Mouse (Mus musculus) lung, embryonic 14.5 days (tissue): ENCODE results near the gene Ankrd52. TPM values are rescaled to one million over a fixed set of nuclear protein-coding genes. Genes with fewer than 3 reads are reported as not detected.
A peak's percentile ranks its signal among the peaks of the same experiment; 100 is the strongest.

Experiments
- ATAC-seq: fragments of 200-750 bp; cut with Nextera tagmentation; 2 replicates; pipeline ENCODE4 v1.8.0; 2017; ENCODE audit warnings: mild to moderate bottlenecking, moderate TSS enrichment, moderate library complexity; ENCODE audit not compliant: insufficient read depth
- DNase-seq: peaks from one replicate; pipeline ENCODE4 v3.0.0-alpha.2; 2015
- H3K27ac ChIP-seq: fragments of 300-500 bp; sonication (generic); 2 replicates; pipeline ENCODE4 v1.5.1; 2014; ENCODE audit warnings: low read depth, mild to moderate bottlenecking, moderate library complexity
- H3K27me3 ChIP-seq: fragments of 300-500 bp; sonication (generic); 2 replicates; pipeline ENCODE4 v1.6.1; 2014; ENCODE audit warnings: low read length, control low read depth; ENCODE audit not compliant: insufficient read depth
- H3K36me3 ChIP-seq: fragments of 300-500 bp; sonication (generic); 2 replicates; pipeline ENCODE4 v1.6.1; 2014; ENCODE audit warnings: control low read depth; ENCODE audit not compliant: insufficient read depth
- H3K4me1 ChIP-seq: fragments of 300-500 bp; sonication (generic); 2 replicates; pipeline ENCODE4 v1.6.1; 2014; ENCODE audit warnings: antibody characterized with exemption, control low read depth; ENCODE audit not compliant: insufficient read depth
- H3K4me2 ChIP-seq: fragments of 300-500 bp; sonication (generic); 2 replicates; pipeline ENCODE4 v1.6.1; 2014; ENCODE audit warnings: mild to moderate bottlenecking
- H3K4me3 ChIP-seq: fragments of 300-500 bp; sonication (generic); 2 replicates; pipeline ENCODE4 v1.5.1; 2014; ENCODE audit warnings: low read depth, low read length
- H3K9ac ChIP-seq: fragments of 300-500 bp; sonication (generic); 2 replicates; pipeline ENCODE4 v1.6.1; 2014
- H3K9me3 ChIP-seq: fragments of 300-500 bp; sonication (generic); 2 replicates; pipeline ENCODE4 v1.6.1; 2016; ENCODE audit warnings: low read depth, low read length, control low read depth
- CTCF ChIP-seq: IDR thresholded peaks from 2 replicates; pipeline ENCODE4 v1.5.1; 2016; ENCODE audit warnings: antibody characterized with exemption, low read depth
- WGBS: fragments of 180-500 bp; shearing (Covaris S2); extraction: QIAGEN DNeasy Blood & Tissue Kit; methylation state at CpG from one replicate; pipeline ENCODE4 v1.1.7; 2014; 5-methylcytosine and 5-hydroxymethylcytosine counted together
- polyA plus RNA-seq: library from polyadenylated mRNA; unstranded; fragments of >200 nt; fragmentation: Nextera tagmentation; extraction: Ambion mirVana; gene quantifications from 2 replicates; pipeline ENCODE4 v1.2.1, GENCODE M21; 2014

Gene Ankrd52
- polyA plus RNA-seq, 1 experiment from 2014 or later, result 17.0 TPM

DNA sequence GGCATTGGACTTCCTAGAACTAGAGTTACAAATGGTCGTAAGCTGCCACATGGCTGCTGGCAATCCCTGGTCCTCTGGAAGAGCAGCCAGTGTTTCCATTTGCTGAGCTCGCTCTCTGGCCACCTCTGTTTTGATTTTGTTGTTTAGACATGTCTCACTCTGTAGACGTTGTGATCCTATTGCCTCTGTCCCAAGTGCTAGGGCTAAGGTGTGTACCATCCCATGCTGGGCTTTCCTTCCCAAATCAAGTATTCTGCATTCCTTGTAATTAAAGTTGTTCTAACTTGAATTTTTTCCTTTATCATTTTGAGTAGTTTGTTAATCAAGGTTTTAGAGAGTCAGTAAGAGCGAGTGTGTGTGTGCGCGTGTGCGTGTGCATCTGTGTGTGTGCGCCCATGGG lies 29.4 kb upstream of the Ankrd52 start:
- Histone ChIP-seq H3K9ac (no peak overlapping the region), H3K27ac (no peak overlapping the region), H3K4me2 (no peak overlapping the region), H3K9me3 (no peaks in the 10 kb centered on the region), H3K4me1 (peaks cover 10% of the 10 kb centered on the region; the same call in 1 of the 2 replicates), H3K27me3 (no peaks in the 10 kb centered on the region), H3K4me3 (no peak overlapping the region), H3K36me3 (peaks cover 33% of the 10 kb centered on the region)
- DNase-seq (no peak), ATAC-seq (no peak)
- no peak for TF ChIP-seq CTCF
- WGBS, result 84% methylated on average over 8 of the region's 8 CpGs

DNA sequence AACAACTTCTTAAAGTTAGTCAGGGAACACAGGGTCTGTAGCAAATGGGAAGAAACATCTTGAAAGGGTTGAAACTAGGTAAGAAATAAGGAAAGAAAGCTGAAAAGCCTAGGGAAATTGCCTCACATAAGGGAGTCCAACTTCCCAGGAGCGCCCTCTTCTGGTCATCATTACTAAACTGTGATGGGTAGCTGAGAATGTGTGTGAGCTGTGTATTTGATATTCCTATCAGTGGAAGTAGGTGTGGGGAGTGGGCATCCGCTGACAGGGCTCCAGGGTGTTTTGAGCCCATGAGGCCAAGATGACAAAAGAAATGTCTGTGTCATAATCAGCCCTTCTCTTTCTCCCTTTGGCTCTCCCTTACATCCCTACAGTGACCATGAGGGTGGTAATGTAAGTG lies 18.1 kb upstream of the Ankrd52 start:
- H3K9me3 ChIP-seq, result no peaks in the 10 kb centered on the region
- peak; percentile 85 for DNase-seq
- WGBS, result 50% methylated on average over 2 of the region's 2 CpGs

GRCm38 (mm10) chr10:128359226-128359625 lies 17.7 kb upstream of the Ankrd52 start:
- H3K4me1 ChIP-seq, result no peaks in the 10 kb centered on the region
- DNase-seq (no peak), ATAC-seq (no peak)
- no peak overlapping the region for H3K4me2 ChIP-seq
- TF ChIP-seq CTCF, result no peak
- no peaks in the 10 kb centered on the region for H3K9me3 ChIP-seq
- H3K27me3 ChIP-seq, result no peaks in the 10 kb centered on the region
- H3K27ac ChIP-seq, result no peak overlapping the region
- 76% methylated on average over 6 of the region's 6 CpGs for WGBS
- no peak overlapping the region for H3K9ac ChIP-seq
- peaks cover 77% of the 10 kb centered on the region for H3K36me3 ChIP-seq
- H3K4me3 ChIP-seq, result no peak overlapping the region

More for the DNA sequence above, 18.1 kb upstream of the Ankrd52 start:
- ATAC-seq, result 0 out of 2 replicates have a peak, but pooled peaks have one; percentile 50
- Histone ChIP-seq H3K4me1 (no peaks in the 10 kb centered on the region), H3K27me3 (no peaks in the 10 kb centered on the region), H3K4me3 (no peak overlapping the region), H3K36me3 (peaks cover 81% of the 10 kb centered on the region), H3K27ac (no peak overlapping the region), H3K9ac (no peak overlapping the region), H3K4me2 (no peak overlapping the region)
- peak; percentile 65 for TF ChIP-seq CTCF

- Histone ChIP-seq H3K27ac (no peak overlapping the region), H3K36me3 (peaks cover 77% of the 10 kb centered on the region), H3K9me3 (no peaks in the 10 kb centered on the region), H3K9ac (no peak overlapping the region), H3K4me2 (no peak overlapping the region), H3K4me1 (no peaks in the 10 kb centered on the region), H3K27me3 (no peaks in the 10 kb centered on the region), H3K4me3 (no peak overlapping the region)
- no peak for ATAC-seq
- no peak for TF ChIP-seq CTCF
- 91% methylated on average over 6 of the region's 6 CpGs for WGBS
- no peak for DNase-seq
Observed at GRCm38 (mm10) chr10:128361836-128362235, 15.1 kb upstream of the Ankrd52 start.

- WGBS, result 38% methylated on average over 3 of the region's 3 CpGs
- TF ChIP-seq CTCF, result peak; percentile 56
- H3K9me3 ChIP-seq, result no peaks in the 10 kb centered on the region
- ATAC-seq, result no peak
- H3K27ac ChIP-seq, result no peak overlapping the region
- H3K9ac ChIP-seq, result no peak overlapping the region
- peaks cover 69% of the 10 kb centered on the region for H3K36me3 ChIP-seq
- DNase-seq, result peak; percentile 85
- H3K4me1 ChIP-seq, result peaks cover 2% of the 10 kb centered on the region
- no peak overlapping the region for H3K4me3 ChIP-seq
- no peak overlapping the region for H3K4me2 ChIP-seq
- H3K27me3 ChIP-seq, result no peaks in the 10 kb centered on the region
Observed at GRCm38 (mm10) chr10:128362568-128362967, 14.3 kb upstream of the Ankrd52 start.

- DNase-seq (no peak), ATAC-seq (no peak)
- H3K4me3 ChIP-seq, result peak overlapping the region; percentile 69
- H3K9me3 ChIP-seq, result no peaks in the 10 kb centered on the region
- H3K36me3 ChIP-seq, result peaks cover 15% of the 10 kb centered on the region
- no peaks in the 10 kb centered on the region for H3K27me3 ChIP-seq
- H3K27ac ChIP-seq, result peak overlapping the region; percentile 96
- 15% methylated on average over 19 of the region's 19 CpGs for WGBS
- H3K9ac ChIP-seq, result peak overlapping the region; percentile 70
- peaks cover 8% of the 10 kb centered on the region for H3K4me1 ChIP-seq
- H3K4me2 ChIP-seq, result peak overlapping the region; percentile 93
- TF ChIP-seq CTCF, result no peak
Observed at GRCm38 (mm10) chr10:128367899-128368401, 9.0 kb upstream of the Ankrd52 start.

DNA sequence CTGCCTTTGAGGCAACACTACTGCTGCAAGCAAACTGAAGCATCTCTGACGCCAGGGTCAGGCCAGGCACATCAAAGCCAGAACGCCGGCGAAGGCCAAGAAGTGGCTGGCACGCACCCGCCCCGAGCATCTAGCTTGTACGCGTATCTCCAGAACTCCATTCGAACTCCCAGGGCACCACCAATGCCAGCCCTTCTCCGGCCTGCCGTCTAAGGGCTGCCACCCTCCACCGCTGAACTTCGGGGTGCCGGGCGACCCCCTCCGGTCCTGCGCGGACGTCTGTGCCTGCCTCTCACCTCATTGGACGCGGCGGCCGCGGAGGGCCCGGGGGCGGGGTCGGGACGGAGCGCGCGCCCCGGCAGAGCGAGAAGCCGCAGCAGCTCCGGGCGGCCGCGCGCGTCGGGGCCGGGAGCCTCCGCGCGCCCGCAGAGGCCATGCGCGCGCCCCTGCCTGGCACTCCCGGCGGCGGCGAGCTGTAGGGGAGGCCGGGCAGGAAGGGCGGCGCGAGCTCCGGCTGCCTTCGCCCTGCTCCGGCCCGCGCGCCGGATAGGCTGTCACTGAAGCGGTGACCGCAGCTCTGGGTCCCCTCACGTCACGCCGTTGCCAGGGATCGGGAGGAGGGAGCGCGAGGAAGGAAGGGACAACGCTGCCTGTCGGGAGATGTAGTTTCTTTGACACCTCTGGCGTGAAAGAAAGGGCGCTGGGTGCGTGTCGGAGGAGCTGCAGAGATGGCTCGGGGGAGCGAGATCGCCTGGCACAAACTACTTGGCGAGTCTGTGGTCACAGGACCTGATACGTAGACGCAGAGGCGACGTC lies 8.3 kb upstream of the Ankrd52 start, which contains the start of gene Coq10a:
Gene Coq10a (minus strand): TSS at position 596 of the 816 bp plus-strand sequence.
- Histone ChIP-seq H3K27me3 (no peaks in the 10 kb centered on the region), H3K27ac (peak within 1 kb of the TSS; percentile 96), H3K4me2 (peak within 1 kb of the TSS; percentile 93), H3K9me3 (no peaks in the 10 kb centered on the region), H3K9ac (peak within 1 kb of the TSS; percentile 70), H3K4me3 (peak within 1 kb of the TSS; percentile 69), H3K36me3 (peaks cover 9% of the 10 kb centered on the region), H3K4me1 (peaks cover 8% of the 10 kb centered on the region)
- DNase-seq, result peak; percentile 92
- TF ChIP-seq CTCF, result no peak
- ATAC-seq, result peak; percentile 97
- under 1% methylated on average over 82 of the region's 87 CpGs for WGBS
